Mouse (Mus musculus): ENCODE results near the gene Map3k14. TPM values are rescaled to one million over a fixed set of nuclear protein-coding genes. Genes with fewer than 3 reads are reported as not detected.
A peak's percentile ranks its signal among the peaks of the same experiment; 100 is the strongest.
"Not testable (repeated sequence)": the region's sequence is repeated elsewhere in the genome, so short reads cannot be mapped to it uniquely, and the experiment has no call there.

Map3k14 gene
- total RNA-seq (2021): 1 to 10 TPM; 2.5 to 3.0 TPM
- long read RNA-seq, experiment 1, full-length matches to known transcripts: 1 of 2 reads
- long read RNA-seq, experiment 1, partial matches to known transcripts: 0 of 2 reads
- long read RNA-seq, experiment 1, other reads (novel, unspliced or antisense): 1 of 2 reads
- long read RNA-seq, experiment 2, partial matches to known transcripts: 1 of 1 reads
- long read RNA-seq, experiment 2, other reads (novel, unspliced or antisense): 0 of 1 reads

- peak; percentile 100 for DNase-seq
Measured at GRCm38 (mm10) chr11:103267346-103268219, at the start of gene Map3k14. TSS of gene Map3k14 (minus strand) at chr11:103267472.

- no peak for DNase-seq
Measured at GRCm38 (mm10) chr11:103315379-103315778, 48.1 kb upstream of the Map3k14 start.

GRCm38 (mm10) chr11:103314736-103315374 lies 47.6 kb upstream of the Map3k14 start:
- DNase-seq: no peak

GRCm38 (mm10) chr11:103313542-103313941 lies 46.3 kb upstream of the Map3k14 start:
- no peak for DNase-seq

GRCm38 (mm10) chr11:103312655-103313255 lies 45.5 kb upstream of the Map3k14 start:
- DNase-seq: no peak

- peak; percentile 70 for DNase-seq
Measured at GRCm38 (mm10) chr11:103311960-103312611, 44.8 kb upstream of the Map3k14 start.

- DNase-seq: no peak
Measured at GRCm38 (mm10) chr11:103309956-103310574, 42.8 kb upstream of the Map3k14 start.

GRCm38 (mm10) chr11:103307910-103308309 lies 40.6 kb upstream of the Map3k14 start:
- peak; percentile 63 to 81 for DNase-seq

GRCm38 (mm10) chr11:103304525-103304924 lies 37.3 kb upstream of the Map3k14 start:
- DNase-seq: no peak

GRCm38 (mm10) chr11:103294772-103295171 lies 27.5 kb upstream of the Map3k14 start:
- DNase-seq: no peak

GRCm38 (mm10) chr11:103294066-103294465 lies 26.8 kb upstream of the Map3k14 start:
- DNase-seq: peak; percentile 70

GRCm38 (mm10) chr11:103292890-103293287 lies 25.6 kb upstream of the Map3k14 start:
- no peak for DNase-seq

GRCm38 (mm10) chr11:103292152-103292889 lies 25.0 kb upstream of the Map3k14 start:
- peak; percentile 79 to 89 for DNase-seq

- DNase-seq: not testable (repeated sequence)
Measured at GRCm38 (mm10) chr11:103290841-103291240, 23.6 kb upstream of the Map3k14 start.

GRCm38 (mm10) chr11:103288291-103288963 lies 21.2 kb upstream of the Map3k14 start:
- peak; percentile 51 to 57 for DNase-seq

GRCm38 (mm10) chr11:103286910-103287309 lies 19.6 kb upstream of the Map3k14 start:
- DNase-seq: no peak

- peak; percentile 63 to 69 for DNase-seq
Measured at GRCm38 (mm10) chr11:103285951-103286350, 18.7 kb upstream of the Map3k14 start.

GRCm38 (mm10) chr11:103285276-103285675 lies 18.0 kb upstream of the Map3k14 start:
- DNase-seq: no peak

GRCm38 (mm10) chr11:103281784-103282183 lies 14.5 kb upstream of the Map3k14 start:
- DNase-seq: peak in 1 of 2 experiments; percentile 77

GRCm38 (mm10) chr11:103276450-103276849 lies 9.2 kb upstream of the Map3k14 start:
- no peak for DNase-seq

All from heart, adult 18-20 months (tissue).